Mouse (Mus musculus): ENCODE results near the gene Igsf3.

Igsf3 gene

GRCm38 (mm10) chr3:101501611-101502010, 124.7 kb downstream of the Igsf3 start:
- no peak for DNase-seq (ENCODE audit: low spot score in 2 of 2)

GRCm38 (mm10) chr3:101502086-101502760, 125.3 kb downstream of the Igsf3 start:
- no peak for DNase-seq (ENCODE audit: low spot score in 2 of 2)

- DNase-seq (ENCODE audit: low spot score in 2 of 2): peak; percentile 84 to 90
These were observed 129.3 kb downstream of the Igsf3 start for GRCm38 (mm10) chr3:101506179-101506578.

GRCm38 (mm10) chr3:101506970-101507702, 130.3 kb downstream of the Igsf3 start:
- no peak for DNase-seq (ENCODE audit: low spot score in 2 of 2)

- DNase-seq (ENCODE audit: low spot score in 2 of 2): no peak
These were observed 130.9 kb downstream of the Igsf3 start for GRCm38 (mm10) chr3:101507766-101508165.

GRCm38 (mm10) chr3:101509707-101510544, 133.0 kb downstream of the Igsf3 start:
- DNase-seq (ENCODE audit: low spot score in 2 of 2): no peak

- no peak for DNase-seq (ENCODE audit: low spot score in 2 of 2)
These were observed 133.7 kb downstream of the Igsf3 start for GRCm38 (mm10) chr3:101510632-101511031.
